Mouse (Mus musculus): ENCODE measurements at regions not wholly inside any gene's neighbourhood (a gene's known extent, or its start where the extent isn't known, plus 50 kb on each side); places are given as distances from the start of the nearest gene placed in this dataset.

DNA sequence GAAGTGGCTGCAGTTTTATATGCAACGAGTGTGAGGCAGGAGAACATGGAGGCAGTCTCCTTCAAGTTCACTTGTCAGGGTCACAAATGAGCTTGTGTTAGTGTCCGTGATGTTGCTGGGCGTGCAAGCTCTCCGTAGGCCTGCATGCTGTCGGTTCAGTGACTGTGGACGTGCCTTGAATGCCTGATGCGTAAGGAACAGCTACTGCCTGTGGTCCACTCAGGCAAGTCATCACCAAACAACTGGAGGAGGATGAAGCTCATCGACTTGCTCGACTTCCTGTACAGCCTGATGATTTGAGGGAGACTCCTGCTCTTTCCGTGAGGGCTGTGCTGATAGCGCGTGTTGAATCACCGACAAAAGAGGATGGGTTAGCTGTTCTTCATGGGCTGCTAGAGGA is 281.9 kb upstream of the Cnr1 start:
- H3K27me3 ChIP-seq (ENCODE audit: control insufficient read depth in 1 of 2, insufficient read depth in 2 of 2, low read length in 2 of 2), result no peaks in the 10 kb centered on the region
- H3K4me1 ChIP-seq (ENCODE audit: control insufficient read depth in 1 of 2, insufficient read depth in 2 of 2, low read length in 2 of 2), result no peaks in the 10 kb centered on the region
- no peak for TF ChIP-seq E2F4 (IDR thresholded peaks at IDR 0.05; ENCODE audit: borderline replicate concordance, low read depth, low read length)
- TF ChIP-seq CTCF (IDR thresholded peaks at IDR 0.05 in 2 of 3, conservative IDR thresholded peaks at IDR 0.05 in 1 of 3; ENCODE audit: control insufficient read depth in 1 of 3, insufficient read depth in 1 of 3, low read depth in 2 of 3, low read length in 3 of 3, poor library complexity in 1 of 3, severe bottlenecking in 1 of 3), result no peak
- TF ChIP-seq RAD21 (IDR thresholded peaks at IDR 0.05; ENCODE audit: low read depth, low read length), result no peak
- no peak for TF ChIP-seq ZNF384 (IDR thresholded peaks at IDR 0.05; ENCODE audit: low read depth, low read length)
- TF ChIP-seq ZMIZ1 (IDR thresholded peaks at IDR 0.05; ENCODE audit: low read depth, low read length), result no peak
- TF ChIP-seq ZKSCAN1 (IDR thresholded peaks at IDR 0.05; ENCODE audit: low read depth, low read length), result no peak
- no peak for TF ChIP-seq SMC3 (IDR thresholded peaks at IDR 0.05; ENCODE audit: low read depth, low read length)
- TF ChIP-seq MAX (IDR thresholded peaks at IDR 0.05; ENCODE audit: low read length), result no peak
- TF ChIP-seq TBP (IDR thresholded peaks at IDR 0.05; ENCODE audit: low read depth, low read length), result no peak
- no peak for TF ChIP-seq USF1 (IDR thresholded peaks at IDR 0.05; ENCODE audit: low read depth, low read length)
- no peak for TF ChIP-seq MAFK (IDR thresholded peaks at IDR 0.05; ENCODE audit: borderline replicate concordance, low read depth, low read length)
- no peak for TF ChIP-seq SIN3A (IDR thresholded peaks at IDR 0.05; ENCODE audit: low read length)
- no peak for TF ChIP-seq MYC (IDR thresholded peaks at IDR 0.05; ENCODE audit: low read depth, low read length)
- no peak for TF ChIP-seq BHLHE40 (IDR thresholded peaks at IDR 0.05; ENCODE audit: borderline replicate concordance, low read depth, low read length)
- no peak for TF ChIP-seq MXI1 (IDR thresholded peaks at IDR 0.05; ENCODE audit: low read depth, low read length)
- no peak overlapping the region for H3K27ac ChIP-seq (ENCODE audit: control insufficient read depth, low read depth, low read length)
- no peak overlapping the region for H3K9ac ChIP-seq (ENCODE audit: control insufficient read depth, low read depth, low read length, poor library complexity, severe bottlenecking)
- H3K9me3 ChIP-seq (replicated peaks; ENCODE audit: insufficient read depth, low read length), result no peaks in the 10 kb centered on the region
- H3K79me2 ChIP-seq (ENCODE audit: control insufficient read depth, insufficient read depth, low read length, poor library complexity), result no peaks in the 10 kb centered on the region
- no peak for DNase-seq (ENCODE audit: low read depth, low spot score)
- no peak overlapping the region for H3K4me3 ChIP-seq (ENCODE audit: control insufficient read depth in 1 of 2, insufficient read depth in 1 of 2, low read depth in 2 of 2, low read length in 2 of 2)
- no peaks in the 10 kb centered on the region for H3K36me3 ChIP-seq (ENCODE audit: control insufficient read depth in 1 of 2, insufficient read depth in 2 of 2, low read length in 2 of 2)

GRCm38 (mm10) chr4:33645217-33645616 is 279.2 kb upstream of the Cnr1 start:
- H3K27ac ChIP-seq (ENCODE audit: control insufficient read depth, low read depth, low read length), result no peak overlapping the region
- DNase-seq (ENCODE audit: low read depth, low spot score), result no peak
- no peak overlapping the region for H3K4me3 ChIP-seq (ENCODE audit: control insufficient read depth in 1 of 2, insufficient read depth in 1 of 2, low read depth in 2 of 2, low read length in 2 of 2)
- H3K9me3 ChIP-seq (replicated peaks; ENCODE audit: insufficient read depth, low read length), result no peaks in the 10 kb centered on the region
- no peaks in the 10 kb centered on the region for H3K79me2 ChIP-seq (ENCODE audit: control insufficient read depth, insufficient read depth, low read length, poor library complexity)
- H3K36me3 ChIP-seq (ENCODE audit: control insufficient read depth in 1 of 2, insufficient read depth in 2 of 2, low read length in 2 of 2), result no peaks in the 10 kb centered on the region
- TF ChIP-seq MAX (IDR thresholded peaks at IDR 0.05; ENCODE audit: low read length), result no peak
- TF ChIP-seq ZC3H11A (IDR thresholded peaks at IDR 0.05; ENCODE audit: low read depth, low read length), result no peak
- H3K9ac ChIP-seq (ENCODE audit: control insufficient read depth, low read depth, low read length, poor library complexity, severe bottlenecking), result no peak overlapping the region
- no peaks in the 10 kb centered on the region for H3K27me3 ChIP-seq (ENCODE audit: control insufficient read depth in 1 of 2, insufficient read depth in 2 of 2, low read length in 2 of 2)
- H3K4me1 ChIP-seq (ENCODE audit: control insufficient read depth in 1 of 2, insufficient read depth in 2 of 2, low read length in 2 of 2), result no peaks in the 10 kb centered on the region

GRCm38 (mm10) chr4:33651292-33651691 is 273.1 kb upstream of the Cnr1 start:
- no peaks in the 10 kb centered on the region for H3K36me3 ChIP-seq (ENCODE audit: control insufficient read depth in 1 of 2, insufficient read depth in 2 of 2, low read length in 2 of 2)
- DNase-seq (ENCODE audit: low read depth, low spot score), result no peak
- no peak overlapping the region for H3K9ac ChIP-seq (ENCODE audit: control insufficient read depth, low read depth, low read length, poor library complexity, severe bottlenecking)
- H3K27ac ChIP-seq (ENCODE audit: control insufficient read depth, low read depth, low read length), result no peak overlapping the region
- H3K9me3 ChIP-seq (replicated peaks; ENCODE audit: insufficient read depth, low read length), result no peaks in the 10 kb centered on the region
- no peaks in the 10 kb centered on the region for H3K79me2 ChIP-seq (ENCODE audit: control insufficient read depth, insufficient read depth, low read length, poor library complexity)
- no peaks in the 10 kb centered on the region for H3K27me3 ChIP-seq (ENCODE audit: control insufficient read depth in 1 of 2, insufficient read depth in 2 of 2, low read length in 2 of 2)
- TF ChIP-seq MXI1 (IDR thresholded peaks at IDR 0.05; ENCODE audit: low read depth, low read length), result no peak
- TF ChIP-seq MAX (IDR thresholded peaks at IDR 0.05; ENCODE audit: low read length), result no peak
- no peaks in the 10 kb centered on the region for H3K4me1 ChIP-seq (ENCODE audit: control insufficient read depth in 1 of 2, insufficient read depth in 2 of 2, low read length in 2 of 2)
- H3K4me3 ChIP-seq (ENCODE audit: control insufficient read depth in 1 of 2, insufficient read depth in 1 of 2, low read depth in 2 of 2, low read length in 2 of 2), result no peak overlapping the region
